Mouse (Mus musculus) testis, adult 2 months (tissue): Measurements from ENCODE around the gene Sv2c.

Experiments
- CTCF ChIP-seq: fragments of 200-500 bp; IDR thresholded peaks from 2 replicates; pipeline ENCODE4 v1.5.1; 2012; ENCODE audit warnings: low read depth, mild to moderate bottlenecking, inconsistent platforms, low read length, moderate library complexity; ENCODE audit not compliant: control insufficient read depth, insufficient read depth, insufficient replicate concordance
- POLR2A ChIP-seq: fragments of 200-500 bp; IDR thresholded peaks from 2 replicates; pipeline ENCODE4 v1.6.1; 2012; ENCODE audit warnings: low read depth, mild to moderate bottlenecking, inconsistent platforms, low read length, moderate library complexity; ENCODE audit not compliant: control insufficient read depth

DNA sequence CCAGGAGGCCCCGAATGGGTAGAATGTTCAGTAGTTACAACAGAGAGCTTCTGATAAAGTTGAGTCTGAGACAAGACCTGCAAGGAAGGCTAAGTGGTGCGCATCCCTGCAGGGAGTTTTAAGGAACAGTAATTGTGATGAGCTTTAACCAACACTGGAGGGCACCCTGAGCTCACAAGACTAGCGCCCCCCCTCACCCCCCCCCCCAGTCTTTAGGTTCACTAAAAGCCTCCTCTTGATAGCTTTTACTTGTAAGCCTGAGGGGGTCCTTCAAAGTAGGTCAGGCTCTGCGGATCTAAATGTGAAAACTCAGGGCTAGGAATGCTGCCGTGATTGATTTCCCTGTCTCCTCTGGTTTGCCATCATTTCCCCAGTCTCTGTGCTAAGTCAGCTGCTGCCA is 129.9 kb downstream of the Sv2c start:
- no peak for TF ChIP-seq CTCF
- TF ChIP-seq POLR2A, result no peak
